Mouse (Mus musculus): ENCODE data around the gene Coil.

GRCm38 (mm10) chr11:89022120-89022731 is 52.2 kb downstream of the Coil start:
- TF ChIP-seq CTCF (IDR thresholded peaks at IDR 0.05; ENCODE audit: control insufficient read depth, insufficient read depth, insufficient replicate concordance, low read depth, low read length), result no peak
- no peak for TF ChIP-seq POLR2A (IDR thresholded peaks at IDR 0.05; ENCODE audit: control insufficient read depth, low read depth, low read length)

All from testis, adult 2 months (tissue).